In the genomic region with DNA sequence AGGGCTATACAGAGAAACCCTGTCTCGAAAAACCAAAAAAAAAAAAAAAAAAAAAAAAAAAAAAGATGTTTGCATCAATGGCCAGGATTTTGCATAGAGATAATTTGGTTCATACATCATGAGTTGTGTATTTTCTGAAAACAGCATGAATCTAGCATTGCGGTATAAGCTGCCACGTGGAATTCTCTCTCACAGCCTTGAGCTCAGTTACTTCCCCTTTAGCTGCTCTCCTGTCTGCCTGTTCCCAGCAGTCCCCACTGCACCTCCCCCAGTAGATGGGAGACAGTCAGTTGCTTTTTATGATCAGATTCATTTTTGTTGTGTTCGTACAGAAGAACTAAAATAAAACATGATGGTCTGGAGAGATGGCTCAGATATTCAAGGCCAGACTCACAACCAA, we compare ENCODE assay signal across 20 mouse cellular contexts.
"Had no signal": no experiment of that assay in that cellular context is flagged by ENCODE, and none has a peak within 500 bp of the region (broad histone marks: within the 10 kb centered on the region; RNA-seq: fewer than 3 reads in every experiment).

No protein-coding gene starts in this region.

- H3K27ac ChIP-seq: macrophage; midbrain, embryonic 10.5 days; midbrain, embryonic 12.5 days; neural tube, embryonic 13.5 days; neural tube, embryonic 15.5 days had no signal

- DNase-seq: lung, adult 18-20 months; lung, embryonic 14.5 days; lung, postnatal 10 days; lung, postnatal 36 days; midbrain, embryonic 14.5 days; retina, postnatal 1 day; right cerebral cortex, adult 18-20 months; right cerebral cortex, postnatal 25 days; right cerebral cortex, postnatal 4 days; spleen, adult 18-20 months; thymus, adult 18-20 months; thymus, postnatal 14 days; thymus, postnatal 36 days had no signal

- ATAC-seq: midbrain, embryonic 16.5 days had no signal

- H3K4me3 ChIP-seq: midbrain, embryonic 10.5 days; midbrain, embryonic 12.5 days; myocyte; neural tube, embryonic 13.5 days; neural tube, embryonic 15.5 days had no signal

- H3K36me3 ChIP-seq: midbrain, embryonic 10.5 days; midbrain, embryonic 12.5 days; neural tube, embryonic 13.5 days; neural tube, embryonic 15.5 days had no signal

- H3K27me3 ChIP-seq: midbrain, embryonic 12.5 days; neural tube, embryonic 13.5 days; neural tube, embryonic 15.5 days had no signal

- H3K4me1 ChIP-seq: midbrain, embryonic 10.5 days; midbrain, embryonic 12.5 days; neural tube, embryonic 13.5 days; neural tube, embryonic 15.5 days had no signal

- H3K9ac ChIP-seq: lung, embryonic 14.5 days; midbrain, embryonic 12.5 days; neural tube, embryonic 13.5 days; neural tube, embryonic 15.5 days had no signal
